Mouse (Mus musculus): ENCODE measurements around the gene Tcstv1. TPM values are rescaled to one million over a fixed set of nuclear protein-coding genes. Genes with fewer than 3 reads are reported as not detected.
"Not testable (repeated sequence)": the region's sequence is repeated elsewhere in the genome, so short reads cannot be mapped to it uniquely, and the experiment has no call there.

Gene Tcstv1
- total and polyA plus RNA-seq, 2 experiments from 2014 or later = not detected

DNA sequence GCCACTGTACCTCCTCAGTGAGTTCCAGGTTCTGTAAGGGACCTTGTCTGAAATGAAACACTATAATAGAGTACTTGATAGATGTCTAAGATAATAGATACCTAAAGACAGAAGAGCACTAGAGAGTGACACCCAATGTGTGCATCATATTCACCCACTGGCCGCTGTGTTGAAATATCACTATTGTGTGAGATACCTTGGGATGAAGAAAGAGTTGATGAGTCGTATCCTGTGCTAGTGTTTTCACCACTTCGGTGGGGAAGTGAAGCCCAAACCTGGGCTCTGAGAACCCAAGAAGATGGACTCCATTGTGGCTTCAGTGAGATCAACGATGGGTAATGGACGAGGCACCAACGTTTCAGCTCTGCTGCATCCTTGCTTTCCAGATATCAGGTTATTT lies 32.2 kb downstream of the Tcstv1 start:
- H3K4me2 ChIP-seq (ENCODE audit: low read depth, low read length, poor library complexity, severe bottlenecking); H3K9me3 ChIP-seq (ENCODE audit: low read length); ATAC-seq (ENCODE audit: low FRiP score); H3K9ac ChIP-seq (replicated peaks; ENCODE audit: low read length, poor library complexity, severe bottlenecking); H3K36me3 ChIP-seq (ENCODE audit: insufficient read depth, low read length); H3K4me3 ChIP-seq (ENCODE audit: low read depth, low read length); H3K4me1 ChIP-seq (ENCODE audit: insufficient read depth, low read length); DNase-seq (ENCODE audit: low spot score); H3K27me3 ChIP-seq (ENCODE audit: insufficient read depth, low read length); H3K27ac ChIP-seq (ENCODE audit: low read depth, low read length): not testable (repeated sequence)
- no CpG with 5 or more reads among the region's 6 CpGs for WGBS

Other genes starting within 250 kb of the Tcstv1 start
- 291 and 374 TPM in 2 replicates for gene Hmgcs1, start 204.4 kb downstream of the Tcstv1 start, total RNA-seq (2014; rRNA removed)
- gene Hmgcs1, start 204.4 kb downstream of the Tcstv1 start, polyA plus RNA-seq (2015; fragmentation: Nextera tagmentation; extraction: Ambion mirVana) = 416 and 428 TPM in 2 replicates
- 9.5 and 10.3 TPM in 2 replicates for gene Nim1k, start 138.9 kb downstream of the Tcstv1 start, total RNA-seq (2014; rRNA removed)
- 8.6 and 8.7 TPM in 2 replicates for gene Nim1k, start 138.9 kb downstream of the Tcstv1 start, polyA plus RNA-seq (2015; fragmentation: Nextera tagmentation; extraction: Ambion mirVana)
- 26.4 and 33.8 TPM in 2 replicates for gene Zfp131, start 103.9 kb downstream of the Tcstv1 start, total RNA-seq (2014; rRNA removed)
- 22.3 and 25.9 TPM in 2 replicates for gene Zfp131, start 103.9 kb downstream of the Tcstv1 start, polyA plus RNA-seq (2015; fragmentation: Nextera tagmentation; extraction: Ambion mirVana)
- gene AF067063, start 64.6 kb downstream of the Tcstv1 start, total RNA-seq (2014; rRNA removed) = not detected in 2 replicates
- gene AF067063, start 64.6 kb downstream of the Tcstv1 start, polyA plus RNA-seq (2015; fragmentation: Nextera tagmentation; extraction: Ambion mirVana) = not detected in 2 replicates
- not detected in 2 replicates for gene D13Ertd608e, start 58.8 kb downstream of the Tcstv1 start, total RNA-seq (2014; rRNA removed)
- not detected in 2 replicates for gene D13Ertd608e, start 58.8 kb downstream of the Tcstv1 start, polyA plus RNA-seq (2015; fragmentation: Nextera tagmentation; extraction: Ambion mirVana)
- not detected in 2 replicates for gene Gm21761, start 34.5 kb upstream of the Tcstv1 start, total RNA-seq (2014; rRNA removed)
- gene Gm21761, start 34.5 kb upstream of the Tcstv1 start, polyA plus RNA-seq (2015; fragmentation: Nextera tagmentation; extraction: Ambion mirVana) = not detected in 2 replicates
- not detected in 2 replicates for gene B020031M17Rik, start 56.0 kb upstream of the Tcstv1 start, total RNA-seq (2014; rRNA removed)
- gene B020031M17Rik, start 56.0 kb upstream of the Tcstv1 start, polyA plus RNA-seq (2015; fragmentation: Nextera tagmentation; extraction: Ambion mirVana) = not detected in 2 replicates
- gene Gm36079, start 132.2 kb upstream of the Tcstv1 start, total RNA-seq (2014; rRNA removed) = not detected in 2 replicates
- not detected in 2 replicates for gene Gm36079, start 132.2 kb upstream of the Tcstv1 start, polyA plus RNA-seq (2015; fragmentation: Nextera tagmentation; extraction: Ambion mirVana)
- not detected in 2 replicates for gene Gm21188, start 157.4 kb upstream of the Tcstv1 start, total RNA-seq (2014; rRNA removed)
- not detected in 2 replicates for gene Gm21188, start 157.4 kb upstream of the Tcstv1 start, polyA plus RNA-seq (2015; fragmentation: Nextera tagmentation; extraction: Ambion mirVana)
- gene Gm20767, start 245.5 kb upstream of the Tcstv1 start, total RNA-seq (2014; rRNA removed) = not detected in 2 replicates
- gene Gm20767, start 245.5 kb upstream of the Tcstv1 start, polyA plus RNA-seq (2015; fragmentation: Nextera tagmentation; extraction: Ambion mirVana) = not detected in 2 replicates

All from midbrain, postnatal 0 days (tissue).